Mouse (Mus musculus) neural tube, embryonic 14.5 days (tissue): ENCODE results near the gene E2f8. TPM values are rescaled to one million over a fixed set of nuclear protein-coding genes. Genes with fewer than 3 reads are reported as not detected.

ENCODE experiments used
- ATAC-seq: fragments of 200-750 bp; cut with Nextera tagmentation; 2 replicates; pipeline ENCODE4 v1.8.0; 2017; ENCODE audit warnings: low read depth, mild to moderate bottlenecking, moderate TSS enrichment, moderate library complexity
- H3K27ac ChIP-seq: fragments of 300-500 bp; sonication (generic); 2 replicates; pipeline ENCODE4 v1.5.1; 2014; ENCODE audit warnings: low read depth, mild to moderate bottlenecking, control low read depth, low read length, moderate library complexity, mixed read lengths
- H3K27me3 ChIP-seq: fragments of 300-500 bp; sonication (generic); 2 replicates; pipeline ENCODE4 v1.6.1; 2014; ENCODE audit warnings: low read length; ENCODE audit not compliant: control insufficient read depth, insufficient read depth
- H3K36me3 ChIP-seq: fragments of 300-500 bp; sonication (generic); 2 replicates; pipeline ENCODE4 v1.6.1; 2014; ENCODE audit warnings: low read length, mixed read lengths; ENCODE audit not compliant: control insufficient read depth, insufficient read depth
- H3K4me1 ChIP-seq: fragments of 300-500 bp; sonication (generic); 2 replicates; pipeline ENCODE4 v1.6.1; 2014; ENCODE audit warnings: low read length; ENCODE audit not compliant: control insufficient read depth, insufficient read depth
- H3K4me2 ChIP-seq: fragments of 300-500 bp; sonication (generic); 2 replicates; pipeline ENCODE4 v1.6.1; 2014; ENCODE audit warnings: mild to moderate bottlenecking, low read depth, low read length, control low read depth
- H3K4me3 ChIP-seq: fragments of 300-500 bp; sonication (generic); 2 replicates; pipeline ENCODE4 v1.5.1; 2014; ENCODE audit warnings: low read depth, low read length, control low read depth, mixed read lengths
- H3K9ac ChIP-seq: fragments of 300-500 bp; sonication (generic); replicated peaks from 2 replicates; pipeline ENCODE4 v1.6.1; 2014; ENCODE audit warnings: low read depth, mild to moderate bottlenecking, control low read depth, low read length, mixed read lengths
- H3K9me3 ChIP-seq: fragments of 300-500 bp; sonication (generic); 2 replicates; pipeline ENCODE4 v1.6.1; 2016; ENCODE audit warnings: low read length; ENCODE audit not compliant: control insufficient read depth
- WGBS: fragments of 180-500 bp; shearing (Covaris S2); extraction: QIAGEN DNeasy Blood & Tissue Kit; methylation state at CpG from one replicate; pipeline ENCODE4 v1.1.7; 2014; 5-methylcytosine and 5-hydroxymethylcytosine counted together
- polyA plus RNA-seq: library from polyadenylated mRNA; unstranded; fragments of >200 nt; fragmentation: Nextera tagmentation; extraction: Ambion mirVana; gene quantifications from 2 replicates; pipeline ENCODE4 v1.2.1, GENCODE M21; 2014

The E2f8 gene
- polyA plus RNA-seq, 1 experiment from 2014 or later, result 1.6 TPM

GRCm38 (mm10) chr7:48870144-48870543 is 11.3 kb downstream of the E2f8 start:
- no peaks in the 10 kb centered on the region for H3K36me3 ChIP-seq
- no peak for ATAC-seq
- no peaks in the 10 kb centered on the region for H3K9me3 ChIP-seq
- H3K27me3 ChIP-seq, result no peaks in the 10 kb centered on the region
- no peaks in the 10 kb centered on the region for H3K4me1 ChIP-seq
- 87% methylated on average over 6 of the region's 6 CpGs for WGBS
- H3K4me3 ChIP-seq, result no peak overlapping the region
- no peak overlapping the region for H3K27ac ChIP-seq
- H3K9ac ChIP-seq, result no peak overlapping the region
- no peak overlapping the region for H3K4me2 ChIP-seq

- no peak for ATAC-seq
- Histone ChIP-seq H3K36me3 (no peaks in the 10 kb centered on the region), H3K9me3 (no peaks in the 10 kb centered on the region), H3K4me3 (no peak overlapping the region), H3K4me1 (no peaks in the 10 kb centered on the region), H3K27me3 (no peaks in the 10 kb centered on the region), H3K9ac (no peak overlapping the region), H3K27ac (no peak overlapping the region), H3K4me2 (no peak overlapping the region)
- WGBS, result 93% methylated on average over 18 of the region's 18 CpGs
Observed at GRCm38 (mm10) chr7:48867576-48867975, 13.8 kb downstream of the E2f8 start.

GRCm38 (mm10) chr7:48864671-48865458 is 16.5 kb downstream of the E2f8 start:
- WGBS, result 93% methylated on average over 9 of the region's 9 CpGs

GRCm38 (mm10) chr7:48864199-48864598 is 17.2 kb downstream of the E2f8 start:
- no peaks in the 10 kb centered on the region for H3K36me3 ChIP-seq
- no peak overlapping the region for H3K4me2 ChIP-seq
- H3K27me3 ChIP-seq, result no peaks in the 10 kb centered on the region
- ATAC-seq, result no peak
- no peak overlapping the region for H3K4me3 ChIP-seq
- H3K4me1 ChIP-seq, result no peaks in the 10 kb centered on the region
- H3K9me3 ChIP-seq, result no peaks in the 10 kb centered on the region
- H3K27ac ChIP-seq, result no peak overlapping the region
- H3K9ac ChIP-seq, result no peak overlapping the region

More at GRCm38 (mm10) chr7:48864671-48865458, 16.5 kb downstream of the E2f8 start:
- ATAC-seq, result no peak
- H3K27ac ChIP-seq, result no peak overlapping the region
- H3K4me2 ChIP-seq, result no peak overlapping the region
- H3K9me3 ChIP-seq, result no peaks in the 10 kb centered on the region
- H3K27me3 ChIP-seq, result no peaks in the 10 kb centered on the region
- no peak overlapping the region for H3K4me3 ChIP-seq
- H3K9ac ChIP-seq, result no peak overlapping the region
- no peaks in the 10 kb centered on the region for H3K36me3 ChIP-seq
- no peaks in the 10 kb centered on the region for H3K4me1 ChIP-seq

- WGBS, result 89% methylated on average over 4 of the region's 4 CpGs
- Histone ChIP-seq H3K9me3 (no peaks in the 10 kb centered on the region), H3K9ac (no peak overlapping the region), H3K27ac (no peak overlapping the region), H3K36me3 (no peaks in the 10 kb centered on the region), H3K27me3 (no peaks in the 10 kb centered on the region), H3K4me2 (no peak overlapping the region), H3K4me1 (no peaks in the 10 kb centered on the region), H3K4me3 (no peak overlapping the region)
- ATAC-seq, result no peak
Observed at GRCm38 (mm10) chr7:48861796-48862195, 19.6 kb downstream of the E2f8 start.

- Histone ChIP-seq H3K27me3 (no peaks in the 10 kb centered on the region), H3K9me3 (no peaks in the 10 kb centered on the region), H3K4me3 (no peak overlapping the region), H3K36me3 (no peaks in the 10 kb centered on the region), H3K4me2 (no peak overlapping the region), H3K9ac (no peak overlapping the region), H3K4me1 (no peaks in the 10 kb centered on the region), H3K27ac (no peak overlapping the region)
- ATAC-seq, result no peak
- WGBS, result 27% methylated on average over 1 of the region's 1 CpGs
Observed at GRCm38 (mm10) chr7:48860948-48861347, 20.4 kb downstream of the E2f8 start.

GRCm38 (mm10) chr7:48859362-48859761 is 22.0 kb downstream of the E2f8 start:
- no peak overlapping the region for H3K9ac ChIP-seq
- no peak overlapping the region for H3K27ac ChIP-seq
- 91% methylated on average over 4 of the region's 4 CpGs for WGBS
- no peaks in the 10 kb centered on the region for H3K9me3 ChIP-seq
- H3K36me3 ChIP-seq, result no peaks in the 10 kb centered on the region
- H3K4me2 ChIP-seq, result no peak overlapping the region
- no peaks in the 10 kb centered on the region for H3K4me1 ChIP-seq
- ATAC-seq, result no peak
- no peak overlapping the region for H3K4me3 ChIP-seq
- H3K27me3 ChIP-seq, result no peaks in the 10 kb centered on the region

GRCm38 (mm10) chr7:48858257-48858656 is 23.1 kb downstream of the E2f8 start:
- no peak for ATAC-seq
- H3K27me3 ChIP-seq, result no peaks in the 10 kb centered on the region
- H3K4me2 ChIP-seq, result no peak overlapping the region
- H3K9ac ChIP-seq, result no peak overlapping the region
- no peaks in the 10 kb centered on the region for H3K36me3 ChIP-seq
- WGBS, result 85% methylated on average over 1 of the region's 1 CpGs
- H3K4me1 ChIP-seq, result no peaks in the 10 kb centered on the region
- no peaks in the 10 kb centered on the region for H3K9me3 ChIP-seq
- H3K4me3 ChIP-seq, result no peak overlapping the region
- no peak overlapping the region for H3K27ac ChIP-seq

GRCm38 (mm10) chr7:48855461-48855860 is 25.9 kb downstream of the E2f8 start:
- Histone ChIP-seq H3K4me1 (no peaks in the 10 kb centered on the region), H3K27me3 (no peaks in the 10 kb centered on the region), H3K36me3 (no peaks in the 10 kb centered on the region), H3K27ac (no peak overlapping the region), H3K9ac (no peak overlapping the region), H3K9me3 (no peaks in the 10 kb centered on the region), H3K4me3 (no peak overlapping the region), H3K4me2 (no peak overlapping the region)
- ATAC-seq, result no peak
- WGBS, result 91% methylated on average over 3 of the region's 3 CpGs
